Mouse (Mus musculus): Measurements from ENCODE around the gene Foxn1.

The Foxn1 gene

GRCm38 (mm10) chr11:78355471-78356238, 30.7 kb downstream of the Foxn1 start:
- peak; percentile 89 to 94 for DNase-seq

DNA sequence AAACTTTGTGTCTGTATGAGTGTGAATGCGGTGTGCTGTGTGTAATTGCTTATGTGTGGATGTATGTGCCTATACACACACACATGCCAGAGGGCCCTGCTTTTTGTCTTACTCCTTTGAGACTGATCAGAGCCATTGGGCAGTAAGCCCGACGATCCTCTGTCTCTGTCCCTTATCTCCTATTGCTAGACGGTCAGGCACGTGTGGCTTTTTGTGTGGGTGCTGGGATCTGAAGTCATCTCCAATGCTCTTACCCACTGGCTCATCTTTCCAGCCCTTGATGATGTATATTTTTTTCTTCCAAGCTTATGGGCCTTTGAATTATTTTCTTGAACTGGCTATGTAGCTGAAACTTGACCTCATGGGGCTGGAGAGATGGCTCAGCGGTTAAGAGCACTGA, 31.5 kb downstream of the Foxn1 start:
- no peak for DNase-seq

- DNase-seq, result no peak
Observed at GRCm38 (mm10) chr11:78353081-78353480, 33.3 kb downstream of the Foxn1 start.

- DNase-seq, result no peak
Observed at GRCm38 (mm10) chr11:78349441-78350358, 36.7 kb downstream of the Foxn1 start.

DNA sequence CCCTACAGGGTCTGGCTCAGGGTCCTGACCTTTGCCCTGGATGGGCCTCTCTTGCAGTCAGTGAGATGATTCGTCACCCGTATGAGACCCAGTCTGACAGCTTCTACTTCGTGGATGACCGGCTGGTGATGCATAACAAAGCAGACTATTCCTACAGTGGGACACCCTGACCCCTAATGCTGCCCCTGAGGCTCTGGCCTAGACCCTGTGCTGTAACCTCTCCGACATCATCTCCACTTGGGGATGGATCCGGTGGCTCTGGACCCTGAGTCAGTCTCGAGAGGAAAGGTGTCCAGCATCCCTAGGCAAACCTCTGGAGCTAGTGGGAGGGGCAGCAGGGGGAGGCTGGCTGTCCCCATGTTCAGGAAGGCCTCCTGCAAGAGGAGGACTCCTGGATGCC, 37.9 kb downstream of the Foxn1 start:
- DNase-seq, result no peak

DNA sequence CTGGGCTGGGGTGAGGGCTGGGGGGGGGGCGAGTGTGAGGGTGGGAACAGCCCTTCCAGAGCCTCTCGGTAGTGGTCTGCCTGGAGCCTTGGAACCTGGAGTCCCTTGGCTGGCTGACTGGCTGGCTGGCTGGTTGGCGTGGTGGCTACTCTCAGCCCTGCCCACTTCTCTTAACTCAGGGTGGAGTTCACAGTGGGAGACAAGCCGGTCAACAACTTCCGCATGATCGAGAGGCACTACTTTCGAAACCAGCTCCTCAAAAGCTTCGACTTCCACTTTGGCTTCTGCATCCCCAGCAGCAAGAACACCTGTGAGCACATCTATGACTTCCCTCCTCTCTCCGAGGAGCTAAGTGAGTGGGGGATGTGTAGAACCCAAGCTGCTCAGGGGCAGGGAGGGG, 38.5 kb downstream of the Foxn1 start:
- no peak for DNase-seq

GRCm38 (mm10) chr11:78347070-78347754, 39.1 kb downstream of the Foxn1 start:
- DNase-seq, result peak; percentile 91 to 94

GRCm38 (mm10) chr11:78346326-78347069, 39.9 kb downstream of the Foxn1 start:
- DNase-seq, result no peak

- no peak for DNase-seq
Observed at GRCm38 (mm10) chr11:78345801-78346200, 40.6 kb downstream of the Foxn1 start.

GRCm38 (mm10) chr11:78344890-78345715, 41.3 kb downstream of the Foxn1 start:
- peak in 1 of 2 experiments; percentile 66 for DNase-seq

- DNase-seq, result no peak
Observed at GRCm38 (mm10) chr11:78344328-78344889, 41.9 kb downstream of the Foxn1 start.

GRCm38 (mm10) chr11:78343381-78344327, 42.7 kb downstream of the Foxn1 start, which contains the start of gene Unc119:
Unc119 (plus strand) TSS chr11:78343482.
- DNase-seq, result peak; percentile 86 to 90

GRCm38 (mm10) chr11:78341702-78342101, 44.7 kb downstream of the Foxn1 start:
- no peak for DNase-seq

- no peak for DNase-seq
Observed at GRCm38 (mm10) chr11:78337040-78337439, 49.3 kb downstream of the Foxn1 start.

GRCm38 (mm10) chr11:78333992-78334391, 52.4 kb downstream of the Foxn1 start:
- DNase-seq, result no peak

GRCm38 (mm10) chr11:78332676-78333075, 53.7 kb downstream of the Foxn1 start:
- no peak for DNase-seq

DNA sequence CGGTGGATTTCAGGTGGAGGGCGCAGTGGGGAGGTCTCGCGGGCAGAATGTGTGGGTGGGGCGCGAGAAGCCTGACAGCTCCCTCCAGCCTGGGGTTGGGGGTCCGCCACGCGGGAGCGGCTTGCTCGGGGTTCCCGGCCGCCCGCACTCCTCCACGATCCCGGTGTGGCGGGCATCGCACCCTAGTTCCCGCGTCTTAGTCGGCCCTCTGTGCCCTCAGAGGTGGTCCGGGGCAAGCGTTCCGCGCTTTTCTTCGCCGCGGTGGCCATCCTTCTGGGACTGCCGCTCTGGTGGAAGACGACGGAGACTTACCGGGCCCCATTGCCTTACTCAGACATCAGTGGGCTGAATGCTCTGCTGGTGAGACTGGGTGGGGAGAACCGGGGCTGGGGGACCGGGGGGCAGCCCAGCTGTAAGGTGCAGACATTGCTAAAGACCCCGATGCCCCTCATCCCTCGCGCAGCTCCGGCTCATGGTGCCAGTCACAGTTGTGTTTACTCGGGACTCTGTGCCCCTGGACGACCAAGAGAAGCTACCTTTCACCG, 57.8 kb downstream of the Foxn1 start:
- no peak for DNase-seq

GRCm38 (mm10) chr11:78327634-78328511, 58.5 kb downstream of the Foxn1 start, which contains the start of gene Pigs:
Pigs (plus strand) TSS chr11:78328415.
- peak; percentile 99 for DNase-seq
